Mouse (Mus musculus) CD4-positive helper T cell, adult 2 months (primary cell): ENCODE measurements around the gene Adam15.

Experiments used
- DNase-seq: peaks from one replicate; pipeline ENCODE4 v3.0.0-alpha.2; 2012; ENCODE audit warnings: low read depth, missing footprints, low spot score

Gene Adam15

DNA sequence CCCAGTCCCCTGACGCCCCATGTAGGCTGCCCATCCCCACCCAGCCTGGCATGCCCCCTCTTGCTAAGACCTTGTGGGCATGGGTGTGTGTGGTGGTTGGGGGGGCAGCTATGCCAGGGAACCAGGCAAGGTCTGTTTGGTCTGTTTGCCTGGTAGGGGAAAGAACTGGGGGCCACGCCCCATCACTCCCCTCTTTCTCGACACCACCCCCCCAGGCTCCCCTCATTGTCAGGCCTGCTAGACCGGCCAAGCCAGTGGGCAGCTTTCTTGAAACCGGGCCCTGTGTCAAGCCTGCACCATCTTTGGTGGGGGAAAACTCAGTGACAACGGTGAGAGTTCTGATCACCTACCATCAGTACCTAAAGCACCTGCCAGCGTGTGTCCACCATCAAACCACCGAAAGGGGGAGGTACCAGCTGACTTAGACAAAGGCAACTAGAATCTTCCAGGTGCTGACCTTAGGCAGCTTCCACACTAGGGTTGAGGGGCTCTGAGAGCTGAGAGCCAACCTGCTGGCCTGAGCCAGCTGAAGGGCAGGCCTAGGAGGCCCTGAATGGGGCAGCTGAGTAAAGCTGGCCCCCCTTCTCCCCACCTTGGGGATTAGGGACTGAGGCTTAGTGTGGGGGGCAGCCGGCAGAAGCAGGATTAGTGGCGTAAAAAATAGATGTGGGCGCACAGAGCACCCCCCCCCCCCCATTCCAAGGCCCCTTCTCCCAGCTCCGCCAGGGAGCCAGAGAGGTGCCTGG lies 34.7 kb upstream of the Adam15 start:
- no peak for DNase-seq

- DNase-seq = peak; percentile 48
Measured at GRCm38 (mm10) chr3:89383651-89384255, 34.0 kb upstream of the Adam15 start.

- no peak for DNase-seq
Measured at GRCm38 (mm10) chr3:89382950-89383349, 33.2 kb upstream of the Adam15 start.

DNA sequence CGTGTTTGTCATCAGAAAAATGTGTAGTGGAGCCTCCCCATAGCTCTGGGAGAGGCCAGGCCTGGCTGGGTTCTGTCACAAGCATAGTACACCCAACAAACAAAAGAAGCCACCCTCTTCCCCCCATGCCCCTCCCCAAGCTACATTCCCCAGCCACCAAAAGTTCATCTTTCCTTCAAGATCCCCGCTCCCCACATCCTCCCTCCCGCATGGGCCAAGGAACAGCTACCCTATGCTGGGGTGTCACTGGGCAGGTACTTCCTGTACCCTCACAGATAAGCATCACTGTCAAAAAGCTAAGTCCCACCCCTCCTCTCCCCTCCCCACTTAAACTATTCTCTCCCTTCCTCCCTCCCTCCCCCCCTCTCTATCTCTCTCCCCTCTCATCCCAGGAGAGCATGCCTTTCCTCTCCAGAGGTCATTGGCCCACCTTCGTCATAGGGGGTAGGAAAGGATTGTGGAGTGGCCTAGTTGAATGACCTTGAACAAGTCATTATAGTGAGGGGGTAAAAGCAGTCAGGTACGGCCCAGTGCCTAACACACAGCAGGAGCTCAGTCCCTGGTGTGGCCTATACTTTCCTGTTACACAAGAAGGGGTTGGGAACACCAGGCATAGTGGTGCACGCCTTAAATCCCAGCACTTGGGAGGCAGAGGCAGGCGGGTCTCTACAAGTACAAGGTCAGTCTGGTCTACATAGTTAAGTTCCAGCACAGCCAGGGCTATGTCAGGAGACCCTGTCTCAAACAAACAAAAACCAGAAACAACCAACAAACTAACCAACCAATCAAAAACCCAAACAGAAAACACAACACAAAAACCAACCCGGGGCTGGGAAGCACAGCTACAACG lies 32.5 kb upstream of the Adam15 start:
- peak; percentile 70 for DNase-seq

DNA sequence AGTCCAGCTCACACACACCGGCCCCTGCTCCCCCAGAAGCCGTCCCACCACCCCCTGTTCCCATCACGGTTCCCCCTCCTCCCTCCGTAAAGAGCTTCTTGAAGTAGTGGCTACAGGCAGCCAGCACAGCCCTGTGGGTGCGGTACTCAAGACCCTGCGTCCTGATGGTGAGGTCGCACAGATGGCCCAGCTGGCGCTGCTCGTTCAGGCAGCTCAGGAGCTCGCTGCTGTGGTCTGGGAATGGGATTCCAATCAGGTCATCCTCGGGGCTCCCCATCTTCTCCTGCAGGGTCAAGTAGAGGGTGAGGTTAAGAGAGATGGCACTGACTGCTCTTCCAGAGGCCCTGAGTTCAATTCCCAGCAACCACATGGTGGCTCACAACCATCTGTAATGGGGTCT lies 31.4 kb upstream of the Adam15 start:
- no peak for DNase-seq

- peak; percentile 29 for DNase-seq
Measured at GRCm38 (mm10) chr3:89380711-89381110, 30.9 kb upstream of the Adam15 start.

GRCm38 (mm10) chr3:89380291-89380690 lies 30.5 kb upstream of the Adam15 start:
- no peak for DNase-seq

DNA sequence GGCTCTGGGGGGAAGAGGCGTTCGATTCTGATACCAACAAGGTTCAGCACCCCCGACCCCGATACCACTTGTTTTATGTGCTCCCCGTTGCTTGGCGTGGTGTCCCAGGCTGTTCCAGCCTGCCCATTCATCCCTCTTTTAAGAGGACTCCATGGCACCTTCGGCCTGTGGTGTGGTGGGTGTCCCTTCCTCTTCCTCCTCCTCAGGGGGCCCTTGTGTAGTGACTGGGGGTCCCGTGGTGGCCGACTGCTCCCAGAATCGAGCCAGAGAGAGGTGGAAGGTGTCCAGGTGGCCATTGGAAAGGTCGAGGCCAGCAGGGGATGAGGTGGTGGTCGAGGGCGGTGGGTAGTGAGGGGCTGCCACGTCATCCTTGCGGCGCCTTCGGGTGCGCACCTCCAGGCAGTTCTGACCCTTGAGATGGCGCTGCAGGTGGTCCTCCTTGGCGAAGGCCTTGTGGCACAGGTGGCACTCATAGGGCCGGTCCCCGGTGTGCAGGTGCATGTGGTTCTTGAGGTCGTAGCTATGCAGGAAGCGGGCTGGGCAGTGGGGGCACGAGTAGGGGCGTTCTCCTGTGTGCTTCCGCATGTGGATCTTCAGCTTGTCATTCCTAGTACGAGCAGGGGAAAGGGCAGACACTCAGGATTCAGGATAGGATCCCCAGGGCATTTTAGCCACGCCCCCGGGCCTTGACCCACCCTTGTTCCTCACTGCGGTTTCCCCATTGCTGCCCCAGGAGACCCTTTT lies 29.8 kb upstream of the Adam15 start:
- DNase-seq = peak; percentile 35

GRCm38 (mm10) chr3:89378394-89379067 lies 28.7 kb upstream of the Adam15 start:
- peak; percentile 83 for DNase-seq

DNA sequence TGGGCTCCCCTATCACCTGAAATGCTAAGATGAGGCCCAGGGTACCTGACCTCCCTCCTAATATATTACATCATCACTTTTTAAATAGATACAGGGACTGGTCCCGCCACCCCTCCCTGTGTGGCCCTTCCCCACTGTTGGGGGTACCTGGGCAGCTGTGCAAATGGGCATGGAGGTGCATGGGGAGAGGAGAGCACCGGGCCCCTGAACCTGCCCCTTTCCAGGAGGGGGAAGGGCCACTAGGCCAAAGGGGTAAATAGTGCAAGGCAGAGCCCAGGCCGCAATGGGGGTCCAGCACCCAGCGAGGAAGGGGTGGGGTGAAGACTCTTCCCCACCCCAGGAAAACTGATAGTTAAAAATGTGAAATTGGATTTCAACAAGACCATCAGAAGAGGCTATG lies 28.0 kb upstream of the Adam15 start:
- no peak for DNase-seq

DNA sequence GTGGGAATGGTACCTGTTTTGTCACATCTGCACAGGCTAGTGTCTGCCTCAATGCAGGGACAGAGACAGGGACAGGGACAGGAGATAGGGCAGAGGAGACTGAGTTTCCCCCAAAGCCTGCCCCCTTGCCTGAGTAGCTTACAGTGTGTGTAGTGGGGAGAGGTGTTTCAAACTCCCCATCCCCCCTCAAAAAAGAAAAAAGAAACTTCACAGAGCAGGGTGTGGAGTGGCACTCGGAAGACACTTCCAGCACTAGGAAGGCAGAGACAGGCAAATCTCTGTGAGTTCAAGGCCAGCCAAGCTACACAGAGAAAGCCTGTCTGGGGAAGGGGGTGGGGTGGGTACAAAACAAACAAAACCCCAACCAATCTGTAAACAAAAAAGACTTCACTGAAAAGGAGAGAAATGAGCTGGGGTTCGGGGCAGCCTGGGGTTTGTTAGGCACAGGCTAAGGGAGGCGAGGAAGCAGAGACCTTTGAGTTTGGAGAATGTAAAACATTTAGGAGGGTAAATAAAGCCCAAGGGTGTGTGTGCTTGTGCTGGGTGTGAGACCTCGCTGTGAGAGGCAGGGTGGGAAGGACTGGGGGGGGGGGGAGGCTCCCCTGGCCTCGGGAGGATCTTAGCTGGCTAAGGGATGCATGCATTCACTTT lies 23.9 kb upstream of the Adam15 start:
- DNase-seq = no peak

DNA sequence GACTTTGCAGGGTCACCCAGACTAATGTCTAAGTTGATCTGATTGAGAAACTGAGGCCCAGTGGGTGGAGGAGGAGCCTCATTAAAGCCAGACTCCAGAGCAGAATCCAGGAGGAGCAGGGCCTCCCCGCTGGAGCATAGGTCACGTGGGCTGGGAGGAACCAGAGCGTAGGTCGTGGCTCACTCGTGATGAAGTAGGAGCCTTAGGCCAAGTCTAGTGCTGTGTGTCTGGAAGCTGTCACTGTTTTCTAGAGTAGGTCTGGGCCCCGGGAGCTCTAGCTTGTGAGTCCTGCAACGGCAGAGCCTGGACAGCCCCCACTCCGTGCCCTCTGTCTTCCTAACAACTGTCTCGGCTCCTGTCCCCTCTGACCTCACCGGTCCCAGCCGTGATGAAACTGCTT lies 17.5 kb upstream of the Adam15 start:
- DNase-seq = no peak

- no peak for DNase-seq
Measured at GRCm38 (mm10) chr3:89365486-89366414, 16.0 kb upstream of the Adam15 start.

GRCm38 (mm10) chr3:89365153-89365485 lies 15.3 kb upstream of the Adam15 start, which contains the start of gene Dcst1:
Gene Dcst1 (minus strand): TSS chr3:89365253.
- no peak for DNase-seq

DNA sequence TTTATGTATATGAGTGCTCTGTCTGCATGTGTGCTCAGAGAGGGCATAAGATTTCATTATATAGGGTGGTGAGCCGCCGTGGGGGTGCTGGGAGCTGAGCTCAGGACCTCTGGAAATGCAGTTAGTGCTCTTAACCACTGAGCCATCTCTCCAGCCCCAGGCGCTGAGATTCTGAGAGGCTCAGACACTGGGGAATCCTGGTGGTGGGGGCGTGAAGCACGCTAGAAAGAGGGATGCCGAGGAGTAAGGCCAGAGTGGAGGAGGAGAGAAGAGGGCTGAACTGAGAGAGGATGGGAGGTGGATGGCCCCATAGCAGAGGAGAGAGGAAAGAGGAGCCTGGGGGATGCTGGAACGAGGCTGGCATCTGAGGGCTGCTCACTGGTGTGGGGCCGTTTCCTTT lies 14.8 kb upstream of the Adam15 start:
- no peak for DNase-seq

DNA sequence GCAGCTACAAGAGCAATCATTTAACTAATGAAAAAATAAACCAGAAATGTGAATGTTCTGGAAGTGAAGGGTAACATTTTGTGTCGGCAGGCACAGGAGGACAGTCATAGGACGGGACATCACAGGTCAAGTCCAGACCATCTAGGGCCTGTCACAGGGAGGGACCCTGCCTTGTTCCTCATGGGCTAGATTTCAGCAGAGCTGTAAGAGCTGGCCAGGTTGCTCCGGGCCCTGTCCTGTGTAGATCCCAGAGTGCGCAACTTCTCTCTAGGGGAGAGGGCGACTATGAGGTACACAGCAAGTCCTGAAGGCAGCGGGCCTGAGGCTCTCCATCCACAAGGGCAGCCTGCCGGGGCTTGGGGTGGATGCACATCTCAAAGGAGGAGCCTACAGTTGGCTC lies 11.9 kb upstream of the Adam15 start, which contains the start of gene Dcst2:
Gene Dcst2, plus strand, starts transcription at position 301 of the 400 bp plus-strand sequence.
- no peak for DNase-seq

DNA sequence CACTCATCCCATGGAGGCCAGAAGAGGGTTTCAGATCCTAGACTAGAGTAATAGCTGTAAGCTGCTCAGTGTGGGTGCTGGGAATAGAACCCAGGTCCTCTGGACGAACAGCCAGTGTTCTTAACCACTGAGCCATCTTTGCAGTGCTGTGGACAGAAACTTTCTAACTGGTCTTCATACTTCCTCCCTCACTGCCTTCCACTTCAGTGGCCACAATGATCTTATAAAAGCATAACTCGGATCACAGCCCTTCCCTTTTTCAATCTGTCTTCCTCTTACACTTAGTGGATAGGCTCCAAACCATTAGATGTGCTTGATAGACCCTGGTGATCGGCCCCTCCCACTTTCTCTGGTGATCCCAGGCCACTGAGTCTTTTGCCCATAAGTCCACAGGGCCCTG lies 10.4 kb upstream of the Adam15 start:
- no peak for DNase-seq

- no peak for DNase-seq
Measured at GRCm38 (mm10) chr3:89359630-89360029, 9.8 kb upstream of the Adam15 start.

GRCm38 (mm10) chr3:89356029-89356428 lies 6.2 kb upstream of the Adam15 start:
- no peak for DNase-seq

- DNase-seq = no peak
Measured at GRCm38 (mm10) chr3:89355512-89355902, 5.7 kb upstream of the Adam15 start.
